Mouse (Mus musculus): ENCODE data around the gene Kirrel2. TPM values are rescaled to one million over a fixed set of nuclear protein-coding genes. Genes with fewer than 3 reads are reported as not detected.

Gene Kirrel2
- polyA plus RNA-seq, 1 experiment = not detected

- no peak for TF ChIP-seq MYOG (IDR thresholded peaks at IDR 0.05; ENCODE audit: control insufficient read depth in 1 of 3, insufficient read depth in 1 of 3, insufficient read length in 2 of 3, low read depth in 2 of 3)
- no peak for TF ChIP-seq USF1 (IDR thresholded peaks at IDR 0.05; ENCODE audit: low read depth)
- TF ChIP-seq REST (IDR thresholded peaks at IDR 0.05; ENCODE audit: insufficient read depth, insufficient read length) = no peak
- no peak for TF ChIP-seq MAX (IDR thresholded peaks at IDR 0.05; ENCODE audit: low read depth)
- no peak for TF ChIP-seq MYOD1 (IDR thresholded peaks at IDR 0.05; ENCODE audit: control insufficient read depth in 1 of 3, insufficient read length in 2 of 3, low read depth in 2 of 3)
- no peak for TF ChIP-seq TCF3 (IDR thresholded peaks at IDR 0.05; ENCODE audit: insufficient read length, low read depth)
- TF ChIP-seq POLR2A (IDR thresholded peaks at IDR 0.05; ENCODE audit: insufficient read length, low read depth) = no peak
- TF ChIP-seq TCF12 (IDR thresholded peaks at IDR 0.05; ENCODE audit: insufficient read depth, poor library complexity, severe bottlenecking) = no peak
- TF ChIP-seq E2F4 (IDR thresholded peaks at IDR 0.05; ENCODE audit: insufficient read depth) = no peak
- TF ChIP-seq POLR2AphosphoS2 (IDR thresholded peaks at IDR 0.05; ENCODE audit: insufficient read length, low read depth) = no peak
- TF ChIP-seq CEBPB (IDR thresholded peaks at IDR 0.05; ENCODE audit: insufficient read depth, poor library complexity, severe bottlenecking) = no peak
- TF ChIP-seq SRF (IDR thresholded peaks at IDR 0.05; ENCODE audit: control insufficient read depth, insufficient read length, low read depth) = no peak
- Histone ChIP-seq H3K4me3 (no peak overlapping the region), H3K79me2 (ENCODE audit: control insufficient read depth, insufficient read depth) (no peaks in the 10 kb centered on the region)
Measured at GRCm38 (mm10) chr7:30412735-30413147, 44.7 kb downstream of the Kirrel2 start.

GRCm38 (mm10) chr7:30411023-30411422 is 46.5 kb downstream of the Kirrel2 start:
- H3K4me2 ChIP-seq (ENCODE audit: low read depth) = no peak overlapping the region
- H3K36me3 ChIP-seq (ENCODE audit: control insufficient read depth, insufficient read depth) = no peaks in the 10 kb centered on the region
- H3ac ChIP-seq (ENCODE audit: control insufficient read depth, insufficient read length) = no peak overlapping the region
- no peak overlapping the region for H3K4me3 ChIP-seq
- TF ChIP-seq POLR2A (IDR thresholded peaks at IDR 0.05; ENCODE audit: insufficient read length, low read depth) (no peak), MYOG (IDR thresholded peaks at IDR 0.05; ENCODE audit: control insufficient read depth in 1 of 3, insufficient read depth in 1 of 3, insufficient read length in 2 of 3, low read depth in 2 of 3) (no peak), TCF12 (IDR thresholded peaks at IDR 0.05; ENCODE audit: insufficient read depth, poor library complexity, severe bottlenecking) (no peak), REST (IDR thresholded peaks at IDR 0.05; ENCODE audit: insufficient read depth, insufficient read length) (no peak), CEBPB (IDR thresholded peaks at IDR 0.05; ENCODE audit: insufficient read depth, poor library complexity, severe bottlenecking) (no peak), MYOD1 (IDR thresholded peaks at IDR 0.05; ENCODE audit: control insufficient read depth in 1 of 3, insufficient read length in 2 of 3, low read depth in 2 of 3) (no peak), E2F4 (IDR thresholded peaks at IDR 0.05; ENCODE audit: insufficient read depth) (no peak), USF1 (IDR thresholded peaks at IDR 0.05; ENCODE audit: low read depth) (no peak), MAX (IDR thresholded peaks at IDR 0.05; ENCODE audit: low read depth) (no peak), SRF (IDR thresholded peaks at IDR 0.05; ENCODE audit: control insufficient read depth, insufficient read length, low read depth) (no peak), POLR2AphosphoS2 (IDR thresholded peaks at IDR 0.05; ENCODE audit: insufficient read length, low read depth) (no peak), TCF3 (IDR thresholded peaks at IDR 0.05; ENCODE audit: insufficient read length, low read depth) (no peak)
- H3K27me3 ChIP-seq (ENCODE audit: control insufficient read depth, insufficient read depth, insufficient read length) = peaks cover 14% of the 10 kb centered on the region
- H3K79me2 ChIP-seq (ENCODE audit: control insufficient read depth, insufficient read depth) = no peaks in the 10 kb centered on the region

More at GRCm38 (mm10) chr7:30412735-30413147, 44.7 kb downstream of the Kirrel2 start:
- Histone ChIP-seq H3K4me2 (ENCODE audit: low read depth) (no peak overlapping the region), H3ac (ENCODE audit: control insufficient read depth, insufficient read length) (no peak overlapping the region), H3K27me3 (ENCODE audit: control insufficient read depth, insufficient read depth, insufficient read length) (peaks cover 16% of the 10 kb centered on the region), H3K36me3 (ENCODE audit: control insufficient read depth, insufficient read depth) (no peaks in the 10 kb centered on the region)

- TF ChIP-seq MAX (IDR thresholded peaks at IDR 0.05; ENCODE audit: low read depth) (no peak), POLR2A (IDR thresholded peaks at IDR 0.05; ENCODE audit: insufficient read length, low read depth) (no peak), TCF12 (IDR thresholded peaks at IDR 0.05; ENCODE audit: insufficient read depth, poor library complexity, severe bottlenecking) (no peak), E2F4 (IDR thresholded peaks at IDR 0.05; ENCODE audit: insufficient read depth) (no peak)
- H3ac ChIP-seq (ENCODE audit: control insufficient read depth, insufficient read length) = no peak overlapping the region
- no peaks in the 10 kb centered on the region for H3K79me2 ChIP-seq (ENCODE audit: control insufficient read depth, insufficient read depth)
- H3K27me3 ChIP-seq (ENCODE audit: control insufficient read depth, insufficient read depth, insufficient read length) = peaks cover 18% of the 10 kb centered on the region
- H3K4me2 ChIP-seq (ENCODE audit: low read depth) = no peak overlapping the region
- H3K36me3 ChIP-seq (ENCODE audit: control insufficient read depth, insufficient read depth) = no peaks in the 10 kb centered on the region
- no peak overlapping the region for H3K4me3 ChIP-seq
Measured at GRCm38 (mm10) chr7:30409789-30410188, 47.7 kb downstream of the Kirrel2 start.

GRCm38 (mm10) chr7:30408639-30409038 is 48.9 kb downstream of the Kirrel2 start:
- TF ChIP-seq MYOG (IDR thresholded peaks at IDR 0.05; ENCODE audit: control insufficient read depth in 1 of 3, insufficient read depth in 1 of 3, insufficient read length in 2 of 3, low read depth in 2 of 3) = peak in 1 of 3 experiments; percentile 67
- TF ChIP-seq SRF (IDR thresholded peaks at IDR 0.05; ENCODE audit: control insufficient read depth, insufficient read length, low read depth) = no peak
- Histone ChIP-seq H3K27me3 (ENCODE audit: control insufficient read depth, insufficient read depth, insufficient read length) (peaks cover 17% of the 10 kb centered on the region), H3ac (ENCODE audit: control insufficient read depth, insufficient read length) (no peak overlapping the region), H3K4me2 (ENCODE audit: low read depth) (no peak overlapping the region), H3K4me3 (no peak overlapping the region), H3K36me3 (ENCODE audit: control insufficient read depth, insufficient read depth) (no peaks in the 10 kb centered on the region), H3K79me2 (ENCODE audit: control insufficient read depth, insufficient read depth) (no peaks in the 10 kb centered on the region)

GRCm38 (mm10) chr7:30402343-30402742 is 55.1 kb downstream of the Kirrel2 start:
- Histone ChIP-seq H3K27me3 (ENCODE audit: control insufficient read depth, insufficient read depth, insufficient read length) (peaks cover 5% of the 10 kb centered on the region), H3K4me2 (ENCODE audit: low read depth) (no peak overlapping the region), H3K79me2 (ENCODE audit: control insufficient read depth, insufficient read depth) (no peaks in the 10 kb centered on the region), H3K36me3 (ENCODE audit: control insufficient read depth, insufficient read depth) (no peaks in the 10 kb centered on the region), H3K4me3 (no peak overlapping the region), H3ac (ENCODE audit: control insufficient read depth, insufficient read length) (no peak overlapping the region)
- no peak for TF ChIP-seq TCF3 (IDR thresholded peaks at IDR 0.05; ENCODE audit: insufficient read length, low read depth)
- TF ChIP-seq USF1 (IDR thresholded peaks at IDR 0.05; ENCODE audit: low read depth) = no peak
- TF ChIP-seq SRF (IDR thresholded peaks at IDR 0.05; ENCODE audit: control insufficient read depth, insufficient read length, low read depth) = no peak
- no peak for TF ChIP-seq MAX (IDR thresholded peaks at IDR 0.05; ENCODE audit: low read depth)
- no peak for TF ChIP-seq MYOD1 (IDR thresholded peaks at IDR 0.05; ENCODE audit: control insufficient read depth in 1 of 3, insufficient read length in 2 of 3, low read depth in 2 of 3)
- TF ChIP-seq CEBPB (IDR thresholded peaks at IDR 0.05; ENCODE audit: insufficient read depth, poor library complexity, severe bottlenecking) = no peak
- TF ChIP-seq POLR2A (IDR thresholded peaks at IDR 0.05; ENCODE audit: insufficient read length, low read depth) = no peak
- no peak for TF ChIP-seq MYOG (IDR thresholded peaks at IDR 0.05; ENCODE audit: control insufficient read depth in 1 of 3, insufficient read depth in 1 of 3, insufficient read length in 2 of 3, low read depth in 2 of 3)
- TF ChIP-seq REST (IDR thresholded peaks at IDR 0.05; ENCODE audit: insufficient read depth, insufficient read length) = no peak
- no peak for TF ChIP-seq POLR2AphosphoS2 (IDR thresholded peaks at IDR 0.05; ENCODE audit: insufficient read length, low read depth)
- TF ChIP-seq E2F4 (IDR thresholded peaks at IDR 0.05; ENCODE audit: insufficient read depth) = no peak
- TF ChIP-seq TCF12 (IDR thresholded peaks at IDR 0.05; ENCODE audit: insufficient read depth, poor library complexity, severe bottlenecking) = no peak

All from myocyte (in vitro differentiated cells).